Mouse (Mus musculus): ENCODE measurements around the gene Oser1. TPM values are rescaled to one million over a fixed set of nuclear protein-coding genes. Genes with fewer than 3 reads are reported as not detected.

Gene Oser1
- polyA plus RNA-seq, 1 experiment from 2014 or later, result 88.7 TPM

Other genes with a start within 250 kb of the Oser1 start
- gene Tox2, start 221.6 kb downstream of the Oser1 start, polyA plus RNA-seq (2014; fragmentation: Nextera tagmentation; extraction: Ambion mirVana), result 15.6 and 17.5 TPM in 2 replicates
- gene Jph2, start 26.7 kb downstream of the Oser1 start, polyA plus RNA-seq (2014; fragmentation: Nextera tagmentation; extraction: Ambion mirVana), result 0.32 and 0.43 TPM in 2 replicates
- 47.4 and 52.9 TPM in 2 replicates for gene Gdap1l1, start 13.8 kb upstream of the Oser1 start, polyA plus RNA-seq (2014; fragmentation: Nextera tagmentation; extraction: Ambion mirVana)
- gene Fitm2, start 47.9 kb upstream of the Oser1 start, polyA plus RNA-seq (2014; fragmentation: Nextera tagmentation; extraction: Ambion mirVana), result 8.0 and 9.0 TPM in 2 replicates
- 0.15 TPM in 1 of 2 replicates, not detected in the other for gene R3hdml, start 67.6 kb upstream of the Oser1 start, polyA plus RNA-seq (2014; fragmentation: Nextera tagmentation; extraction: Ambion mirVana)
- not detected in 2 replicates for gene Hnf4a, start 82.1 kb upstream of the Oser1 start, polyA plus RNA-seq (2014; fragmentation: Nextera tagmentation; extraction: Ambion mirVana)
- 40.2 and 42.2 TPM in 2 replicates for gene Ttpal, start 177.6 kb upstream of the Oser1 start, polyA plus RNA-seq (2014; fragmentation: Nextera tagmentation; extraction: Ambion mirVana)
- gene Serinc3, start 220.4 kb upstream of the Oser1 start, polyA plus RNA-seq (2014; fragmentation: Nextera tagmentation; extraction: Ambion mirVana), result 35.7 and 38.4 TPM in 2 replicates
- gene Pkig, start 233.7 kb upstream of the Oser1 start, polyA plus RNA-seq (2014; fragmentation: Nextera tagmentation; extraction: Ambion mirVana), result 136 and 138 TPM in 2 replicates

All from hindbrain, embryonic 11.5 days (tissue).